Mouse (Mus musculus): ENCODE results near the gene Rps12.

GRCm38 (mm10) chr10:23836003-23836964 lies 49.2 kb upstream of the Rps12 start:
- TF ChIP-seq CTCF (IDR thresholded peaks at IDR 0.05) (no peak), EP300 (IDR thresholded peaks at IDR 0.05) (no peak)
